Mouse (Mus musculus) lung, adult 18-20 months (tissue): ENCODE data around the gene Brd4.
A peak's percentile ranks its signal among the peaks of the same experiment; 100 is the strongest.

Experiments
- DNase-seq, 2 experiments: peaks; one replicate each; pipeline ENCODE4 v3.0.0; 2022; ENCODE audit warnings: mixed read lengths in 2 of 2

Brd4 gene

GRCm38 (mm10) chr17:32165803-32166595 is 118.5 kb downstream of the Brd4 start:
- DNase-seq, result peak in 1 of 2 experiments; percentile 43

- DNase-seq, result no peak
Observed at GRCm38 (mm10) chr17:32165266-32165802, 119.2 kb downstream of the Brd4 start.

GRCm38 (mm10) chr17:32164780-32165179 is 119.7 kb downstream of the Brd4 start:
- DNase-seq, result no peak

GRCm38 (mm10) chr17:32163910-32164650 is 120.4 kb downstream of the Brd4 start:
- no peak for DNase-seq

- peak; percentile 81 to 88 for DNase-seq
Observed at GRCm38 (mm10) chr17:32162112-32162850, 122.2 kb downstream of the Brd4 start.

- DNase-seq, result no peak
Observed at GRCm38 (mm10) chr17:32160882-32161281, 123.6 kb downstream of the Brd4 start.

GRCm38 (mm10) chr17:32158841-32159240 is 125.7 kb downstream of the Brd4 start:
- DNase-seq, result no peak

GRCm38 (mm10) chr17:32146718-32147117 is 137.8 kb downstream of the Brd4 start:
- no peak for DNase-seq
